ENCODE assay signal across 43 mouse cellular contexts in genomic region chr2:35416473-35416872, GRCm38 (mm10). TPM values are rescaled to one million over a fixed set of nuclear protein-coding genes. Genes with fewer than 3 reads are reported as not detected.
DNase-seq lines count a peak whose midpoint lies in the region; ATAC-seq and TF ChIP-seq lines count a peak whose summit lies in the region.
"Had no signal": no experiment of that assay in that cellular context is flagged by ENCODE, and none has a peak within 500 bp of the region (broad histone marks: within the 10 kb centered on the region; RNA-seq: fewer than 3 reads in every experiment).

No protein-coding gene starts in this region.

- H3K79me2 ChIP-seq in CH12.LX (replicated peaks; ENCODE audit: control insufficient read depth, extremely low read depth, insufficient read depth, poor library complexity, severe bottlenecking) = no peaks in the 10 kb centered on the region

- ATAC-seq in liver, embryonic 12.5 days = no peak
- ATAC-seq in granulocyte monocyte progenitor cell, adult 5-6 weeks (replicated peaks; ENCODE audit: poor library complexity, severe bottlenecking) = peak; percentile 49
- no peak for ATAC-seq in kidney, embryonic 14.5 days (ENCODE audit: low FRiP score, low TSS enrichment)
- ATAC-seq in lung, postnatal 0 days = no peak
- ATAC-seq: forebrain, postnatal 0 days had no signal

- WGBS in liver, embryonic 12.5 days (ENCODE audit: insufficient replicate concordance) = 61% methylated on average over 6 of the region's 6 CpGs
- 74% methylated on average over 6 of the region's 6 CpGs for WGBS in kidney, embryonic 14.5 days
- 71% methylated on average over 6 of the region's 6 CpGs for WGBS in lung, postnatal 0 days

- no peak overlapping the region for H3K4me2 ChIP-seq in liver, embryonic 12.5 days
- H3K4me2 ChIP-seq in CH12.LX (ENCODE audit: insufficient read depth, low read depth, poor library complexity, severe bottlenecking) = peak overlapping the region; percentile 45
- no peak overlapping the region for H3K4me2 ChIP-seq in kidney, embryonic 14.5 days (replicated peaks; ENCODE audit: low read depth, low read length)
- H3K4me2 ChIP-seq in lung, postnatal 0 days (replicated peaks; ENCODE audit: low read depth, low read length) = no peak overlapping the region
- H3K4me2 ChIP-seq: forebrain, embryonic 12.5 days; heart, embryonic 12.5 days; hindbrain, embryonic 15.5 days; limb, embryonic 13.5 days; midbrain, embryonic 12.5 days; neural tube, embryonic 13.5 days had no signal

- peaks cover 7% of the 10 kb centered on the region; the same call in 1 of the 2 replicates for H3K9me3 ChIP-seq in liver, embryonic 12.5 days (replicated peaks)
- H3K9me3 ChIP-seq in CH12.LX (replicated peaks; ENCODE audit: low read length) = peaks cover 16% of the 10 kb centered on the region
- peaks cover 7% of the 10 kb centered on the region; the same call in 1 of the 2 replicates for H3K9me3 ChIP-seq in kidney, embryonic 14.5 days (ENCODE audit: control insufficient read depth, low read length)
- no peaks in the 10 kb centered on the region for H3K9me3 ChIP-seq in lung, postnatal 0 days (ENCODE audit: low read length)
- H3K9me3 ChIP-seq: hindbrain, embryonic 15.5 days; midbrain, embryonic 12.5 days; neural tube, embryonic 13.5 days had no signal

- TF ChIP-seq POLR2A in CH12.LX (IDR thresholded peaks at IDR 0.05; ENCODE audit: low read depth, low read length) = 0 out of 2 replicates have a peak, but pooled peaks have one; percentile 4

- peak overlapping the region; percentile 27 for H3K27ac ChIP-seq in liver, embryonic 12.5 days
- H3K27ac ChIP-seq in CH12.LX (ENCODE audit: insufficient read depth, low read depth) = peak overlapping the region; percentile 95
- H3K27ac ChIP-seq in kidney, embryonic 14.5 days (ENCODE audit: low read depth, low read length) = no peak overlapping the region
- no peak overlapping the region for H3K27ac ChIP-seq in lung, postnatal 0 days (ENCODE audit: low read length)
- H3K27ac ChIP-seq: forebrain, embryonic 12.5 days; hindbrain, embryonic 10.5 days; hindbrain, embryonic 15.5 days; limb, embryonic 13.5 days; midbrain, embryonic 12.5 days; neural tube, embryonic 13.5 days; stomach, postnatal 0 days had no signal

- H3K9ac ChIP-seq in liver, embryonic 12.5 days = no peak overlapping the region
- peak overlapping the region; percentile 23; the same call in 1 of the 2 replicates for H3K9ac ChIP-seq in CH12.LX (ENCODE audit: insufficient read depth, low read depth)
- H3K9ac ChIP-seq in kidney, embryonic 14.5 days (ENCODE audit: low read depth, low read length) = no peak overlapping the region
- H3K9ac ChIP-seq in lung, postnatal 0 days (replicated peaks; ENCODE audit: low read depth) = no peak overlapping the region
- H3K9ac ChIP-seq: forebrain, embryonic 12.5 days; forebrain, postnatal 0 days; heart, embryonic 12.5 days; hindbrain, embryonic 15.5 days; limb, embryonic 13.5 days; midbrain, embryonic 12.5 days; neural tube, embryonic 13.5 days had no signal

- no peak overlapping the region for H3K4me3 ChIP-seq in liver, embryonic 12.5 days
- H3K4me3 ChIP-seq in CH12.LX (replicated peaks in 1 of 3; ENCODE audit: low read depth in 2 of 3, low read length in 2 of 3, poor library complexity in 1 of 3) = no peak overlapping the region
- H3K4me3 ChIP-seq in kidney, embryonic 14.5 days (ENCODE audit: low read length) = no peak overlapping the region
- no peak overlapping the region for H3K4me3 ChIP-seq in lung, postnatal 0 days (ENCODE audit: low read depth, low read length)
- H3K4me3 ChIP-seq: erythroblast, embryonic 14.5 days; forebrain, embryonic 12.5 days; heart, embryonic 12.5 days; hindbrain, embryonic 10.5 days; hindbrain, embryonic 15.5 days; limb, embryonic 13.5 days; midbrain, embryonic 12.5 days; myocyte; neural tube, embryonic 13.5 days had no signal

- no peaks in the 10 kb centered on the region for H3K27me3 ChIP-seq in liver, embryonic 12.5 days (replicated peaks)
- H3K27me3 ChIP-seq in CH12.LX (replicated peaks) = no peaks in the 10 kb centered on the region
- H3K27me3 ChIP-seq in kidney, embryonic 14.5 days (ENCODE audit: control insufficient read depth, insufficient read depth, low read length) = no peaks in the 10 kb centered on the region
- no peaks in the 10 kb centered on the region for H3K27me3 ChIP-seq in lung, postnatal 0 days (replicated peaks; ENCODE audit: insufficient read depth, low read length)
- H3K27me3 ChIP-seq: forebrain, embryonic 12.5 days; heart, embryonic 12.5 days; hindbrain, embryonic 15.5 days; limb, embryonic 13.5 days; midbrain, embryonic 12.5 days; neural tube, embryonic 13.5 days had no signal

- in situ Hi-C loops in CH12.LX (cut with MboI; ENCODE audit: low pct_ligation_motif_present, low pct_unique_long_range_greater_than_20kb, low sequenced_read_pairs) = no loop called here

- TF ChIP-seq CTCF in CH12.LX (conservative IDR thresholded peaks at IDR 0.05 in 1 of 2, IDR thresholded peaks at IDR 0.05 in 1 of 2; ENCODE audit: low read depth in 2 of 2, low read length in 2 of 2) = no peak
- TF ChIP-seq CTCF in lung, postnatal 0 days (IDR thresholded peaks at IDR 0.05) = no peak

- peaks cover 60% of the 10 kb centered on the region for H3K36me3 ChIP-seq in liver, embryonic 12.5 days
- H3K36me3 ChIP-seq in CH12.LX (replicated peaks in 1 of 2; ENCODE audit: control insufficient read depth in 1 of 2, insufficient read depth in 1 of 2, low read length in 1 of 2) = peaks cover 54 to 81% of the 10 kb centered on the region in 2 experiments
- 0 out of 2 replicates have a peak, but pooled peaks cover 5% of the 10 kb centered on the region for H3K36me3 ChIP-seq in kidney, embryonic 14.5 days (ENCODE audit: control insufficient read depth, insufficient read depth, low read length)
- peaks cover 12% of the 10 kb centered on the region; the same call in 1 of the 2 replicates for H3K36me3 ChIP-seq in lung, postnatal 0 days (ENCODE audit: insufficient read depth, low read length)
- H3K36me3 ChIP-seq: forebrain, embryonic 12.5 days; hindbrain, embryonic 15.5 days; midbrain, embryonic 12.5 days had no signal

- TF ChIP-seq RAD21 in CH12.LX (IDR thresholded peaks at IDR 0.05; ENCODE audit: low read depth, low read length) = no peak

- H3K4me1 ChIP-seq in liver, embryonic 12.5 days = peaks cover 58% of the 10 kb centered on the region
- H3K4me1 ChIP-seq in CH12.LX (ENCODE audit: control insufficient read depth in 1 of 2, insufficient read depth in 2 of 2) = peaks cover 24 to 68% of the 10 kb centered on the region in 2 experiments
- no peaks in the 10 kb centered on the region for H3K4me1 ChIP-seq in kidney, embryonic 14.5 days (ENCODE audit: control insufficient read depth, insufficient read depth, low read length)
- no peaks in the 10 kb centered on the region for H3K4me1 ChIP-seq in lung, postnatal 0 days (ENCODE audit: insufficient read depth, low read depth, low read length)
- H3K4me1 ChIP-seq: forebrain, embryonic 12.5 days; hindbrain, embryonic 15.5 days; limb, embryonic 13.5 days; midbrain, embryonic 12.5 days; neural tube, embryonic 13.5 days had no signal

- dilution Hi-C loops in CH12.LX (cut with MboI; ENCODE audit: extremely low pct_ligation_motif_present, extremely low pct_unique_long_range_greater_than_20kb, low sequenced_read_pairs) = no loop called here

- peak; percentile 85 for TF ChIP-seq EP300 in CH12.LX (IDR thresholded peaks at IDR 0.05; ENCODE audit: low read length)
- TF ChIP-seq EP300 in lung, postnatal 0 days (IDR thresholded peaks at IDR 0.05) = no peak

- DNase-seq in liver (no peak), CH12.LX (ENCODE audit: extremely low read depth) (peak; percentile 47)
- DNase-seq in naive thymus-derived CD4-positive, alpha-beta T cell, adult 2 months (ENCODE audit: low read depth) = peak; percentile 28
- DNase-seq in lung, postnatal 0 days (ENCODE audit: low spot score) = no peak
- DNase-seq: adrenal gland, postnatal 36 days; cerebellum, adult 18-20 months; cerebellum, postnatal 10 days; forebrain, postnatal 0 days; gastrocnemius, postnatal 14 days; heart, adult 11 months; heart, postnatal 14 days; kidney, adult 18-20 months; kidney, postnatal 4 days; right cerebral cortex, postnatal 14 days; thymus, adult 2 months; thymus, postnatal 4 days had no signal

TF ChIP-seq in CH12.LX, 34 proteins besides CTCF, POLR2A, EP300 and RAD21 (continues in another document):
- TF ChIP-seq MAZ (IDR thresholded peaks at IDR 0.05; ENCODE audit: low read depth, low read length) (no peak), MXI1 (IDR thresholded peaks at IDR 0.05; ENCODE audit: low read depth, low read length) (no peak), NRF1 (IDR thresholded peaks at IDR 0.05; ENCODE audit: low read depth, low read length) (no peak)

RNA-seq across cellular contexts. Expression of gene 4930402F06Rik, which starts 19.5 kb away (rescaled TPM):
- polyA plus RNA-seq in liver, embryonic 12.5 days (2016; fragmentation: Nextera tagmentation; extraction: Ambion mirVana) = not detected in 2 replicates
- total RNA-seq in CH12.LX (2012; rRNA removed) = not detected in 2 replicates
- total RNA-seq in CH12.LX (2014; rRNA removed) = not detected in 2 replicates
- not detected in 2 replicates for polyA plus RNA-seq in CH12.LX (2012; ENCODE audit: insufficient read length, low read depth)
- not detected in 2 replicates for total RNA-seq in granulocyte monocyte progenitor cell, adult 5-6 weeks (2014; fragmentation: Nextera tagmentation)
- total RNA-seq in granulocyte monocyte progenitor cell, adult 5-6 weeks (2017) = not detected in 2 replicates
- polyA plus RNA-seq in kidney, embryonic 14.5 days (2014; fragmentation: Nextera tagmentation; extraction: Ambion mirVana) = not detected in 2 replicates
- polyA plus RNA-seq in lung, postnatal 0 days (2015; fragmentation: Nextera tagmentation; extraction: Ambion mirVana) = not detected in 2 replicates
- total RNA-seq: adrenal gland, adult 18-20 months; adrenal gland, postnatal 36 days; forebrain, postnatal 0 days; gastrocnemius, postnatal 14 days; heart, postnatal 14 days; layer of hippocampus, adult 8-10 months; layer of hippocampus, postnatal 25 days; left cerebral cortex, adult 8-10 months; left cerebral cortex, postnatal 36 days; midbrain, postnatal 0 days had no signal
- polyA plus RNA-seq: brain, embryonic 14.5 days; cortical plate, adult 2 months; embryonic facial prominence, embryonic 14.5 days; erythroblast, embryonic 14.5 days; forebrain, embryonic 12.5 days; forebrain, postnatal 0 days; heart, embryonic 12.5 days; hindbrain, embryonic 10.5 days; hindbrain, embryonic 15.5 days; intestine, embryonic 14.5 days; kidney, embryonic 16.5 days; limb, embryonic 13.5 days; liver, embryonic 16.5 days; lung, embryonic 16.5 days; midbrain, embryonic 12.5 days; midbrain, postnatal 0 days; myocyte; neural tube, embryonic 13.5 days; small intestine, adult 2 months; stomach, postnatal 0 days; thymus, adult 2 months had no signal

RNA-seq across cellular contexts. Expression of gene Ggta1, which starts 46.6 kb away (rescaled TPM):
- 12.7 and 13.0 TPM in 2 replicates for polyA plus RNA-seq in liver, embryonic 12.5 days (2016; fragmentation: Nextera tagmentation; extraction: Ambion mirVana)
- total RNA-seq in CH12.LX (2012; rRNA removed) (55.8 and 67.2 TPM in 2 replicates), CH12.LX (2014; rRNA removed) (46.9 and 52.0 TPM in 2 replicates)
- polyA plus RNA-seq in CH12.LX (2012; ENCODE audit: insufficient read length, low read depth) = 38.4 and 40.5 TPM in 2 replicates
- total RNA-seq in granulocyte monocyte progenitor cell, adult 5-6 weeks (2014; fragmentation: Nextera tagmentation) = 37.2 and 49.6 TPM in 2 replicates
- total RNA-seq in granulocyte monocyte progenitor cell, adult 5-6 weeks (2017) = 72.8 and 82.4 TPM in 2 replicates
- polyA plus RNA-seq in kidney, embryonic 14.5 days (2014; fragmentation: Nextera tagmentation; extraction: Ambion mirVana) = 10.3 and 21.5 TPM in 2 replicates
- polyA plus RNA-seq in lung, postnatal 0 days (2015; fragmentation: Nextera tagmentation; extraction: Ambion mirVana) = 21.8 and 25.6 TPM in 2 replicates

RNA-seq across cellular contexts. Expression of gene 4930568D16Rik, which starts 48.9 kb away (rescaled TPM):
- not detected in 2 replicates for polyA plus RNA-seq in liver, embryonic 12.5 days (2016; fragmentation: Nextera tagmentation; extraction: Ambion mirVana)
- total RNA-seq in CH12.LX (2012; rRNA removed) (not detected in 2 replicates), CH12.LX (2014; rRNA removed) (not detected in 2 replicates)
- polyA plus RNA-seq in CH12.LX (2012; ENCODE audit: insufficient read length, low read depth) = not detected in 2 replicates
- total RNA-seq in granulocyte monocyte progenitor cell, adult 5-6 weeks (2014; fragmentation: Nextera tagmentation) = not detected in 2 replicates
- not detected in 2 replicates for total RNA-seq in granulocyte monocyte progenitor cell, adult 5-6 weeks (2017)
- not detected in 2 replicates for polyA plus RNA-seq in kidney, embryonic 14.5 days (2014; fragmentation: Nextera tagmentation; extraction: Ambion mirVana)
- polyA plus RNA-seq in lung, postnatal 0 days (2015; fragmentation: Nextera tagmentation; extraction: Ambion mirVana) = not detected in 2 replicates
- total RNA-seq: adrenal gland, adult 18-20 months; adrenal gland, postnatal 36 days; forebrain, postnatal 0 days; gastrocnemius, postnatal 14 days; heart, postnatal 14 days; layer of hippocampus, adult 8-10 months; layer of hippocampus, postnatal 25 days; left cerebral cortex, adult 8-10 months; left cerebral cortex, postnatal 36 days; midbrain, postnatal 0 days had no signal
- polyA plus RNA-seq: brain, embryonic 14.5 days; cortical plate, adult 2 months; embryonic facial prominence, embryonic 14.5 days; erythroblast, embryonic 14.5 days; forebrain, embryonic 12.5 days; forebrain, postnatal 0 days; heart, embryonic 12.5 days; hindbrain, embryonic 10.5 days; hindbrain, embryonic 15.5 days; intestine, embryonic 14.5 days; kidney, embryonic 16.5 days; limb, embryonic 13.5 days; liver, embryonic 16.5 days; lung, embryonic 16.5 days; midbrain, embryonic 12.5 days; midbrain, postnatal 0 days; myocyte; neural tube, embryonic 13.5 days; small intestine, adult 2 months; stomach, postnatal 0 days; thymus, adult 2 months had no signal

Comparison
In these comparisons a context has a peak if more than half of its experiments do, and no peak if none do; other contexts are left out.
1. H3K27ac ChIP-seq: peak in liver, embryonic 12.5 days (single experiment) and CH12.LX (single experiment); none in kidney, embryonic 14.5 days (single experiment) and lung, postnatal 0 days (single experiment).
2. DNase-seq: peak in CH12.LX (single experiment) and naive thymus-derived CD4-positive, alpha-beta T cell, adult 2 months (single experiment); none in liver (single experiment) and lung, postnatal 0 days (single experiment).